Mouse (Mus musculus) CH12.LX (cell line): ENCODE data around the gene Hoxb3. TPM values are rescaled to one million over a fixed set of nuclear protein-coding genes. Genes with fewer than 3 reads are reported as not detected.

Experiments
- DNase-seq: peaks from one replicate; pipeline ENCODE4 v3.0.0-alpha.2; 2013; ENCODE audit errors: extremely low read depth
- H3K27ac ChIP-seq: 2 replicates; pipeline ENCODE4 v1.5.1; 2012; ENCODE audit warnings: low read depth, mild to moderate bottlenecking, control low read depth, moderate library complexity; ENCODE audit not compliant: insufficient read depth
- H3K27me3 ChIP-seq: replicated peaks from 2 replicates; pipeline ENCODE3; 2012; ENCODE audit warnings: inconsistent platforms
- H3K36me3 ChIP-seq, 2 experiments: replicated peaks in 1 of 2; 2 replicates each; pipeline versions ENCODE3 to v1.6.1; 2012; ENCODE audit warnings: inconsistent platforms in 1 of 2, low read length in 1 of 2, mild to moderate bottlenecking in 1 of 2, mixed read lengths in 1 of 2, moderate library complexity in 1 of 2; ENCODE audit not compliant: control insufficient read depth in 1 of 2, insufficient read depth in 1 of 2
- H3K4me1 ChIP-seq, 2 experiments: 2 replicates each; pipeline ENCODE4 v1.6.1; 2012; ENCODE audit warnings: inconsistent platforms in 1 of 2, moderate library complexity in 1 of 2; ENCODE audit not compliant: insufficient read depth in 2 of 2, control insufficient read depth in 1 of 2
- H3K4me2 ChIP-seq: 2 replicates; pipeline ENCODE4 v1.6.1; 2012; ENCODE audit warnings: low read depth, mild to moderate bottlenecking, control low read depth; ENCODE audit not compliant: poor library complexity, insufficient read depth, severe bottlenecking
- H3K4me3 ChIP-seq, 3 experiments: fragments of 150-350 bp in 1 of 3; sonication (generic) in 1 of 3; replicated peaks in 1 of 3; 2 replicates each; pipeline versions ENCODE3 to v1.5.1; 2011 to 2012; ENCODE audit warnings: low read depth in 2 of 3, low read length in 2 of 3, mild to moderate bottlenecking in 2 of 3, moderate library complexity in 2 of 3, control low read depth in 1 of 3, improper control_type of control experiment in 1 of 3, inconsistent platforms in 1 of 3, mixed read lengths in 1 of 3; ENCODE audit not compliant: poor library complexity in 1 of 3
- H3K79me2 ChIP-seq: replicated peaks from 2 replicates; pipeline ENCODE4 v1.6.1; 2012; ENCODE audit warnings: mild to moderate bottlenecking, moderate library complexity; ENCODE audit not compliant: control insufficient read depth, poor library complexity, insufficient read depth, severe bottlenecking; ENCODE audit errors: extremely low read depth
- H3K9ac ChIP-seq: 2 replicates; pipeline ENCODE4 v1.6.1; 2012; ENCODE audit warnings: low read depth, mild to moderate bottlenecking, control low read depth, moderate library complexity; ENCODE audit not compliant: insufficient read depth
- H3K9me3 ChIP-seq: replicated peaks from 2 replicates; pipeline ENCODE3; 2012; ENCODE audit warnings: low read length, inconsistent platforms, mixed read lengths
- BHLHE40 ChIP-seq: IDR thresholded peaks from 2 replicates; pipeline ENCODE4 v1.6.1; 2011; ENCODE audit warnings: mild to moderate bottlenecking, low read depth, low read length, improper control_type of control experiment
- CHD2 ChIP-seq: IDR thresholded peaks from 2 replicates; pipeline ENCODE4 v1.6.1; 2011; ENCODE audit warnings: low read length, improper control_type of control experiment
- E2F4 ChIP-seq: IDR thresholded peaks from 2 replicates; pipeline ENCODE4 v1.6.1; 2011; ENCODE audit warnings: low read depth, low read length, improper control_type of control experiment; ENCODE audit not compliant: insufficient replicate concordance
- ELF1 ChIP-seq: IDR thresholded peaks from 2 replicates; pipeline ENCODE4 v1.6.1; 2014; ENCODE audit warnings: low read depth, mild to moderate bottlenecking, inconsistent platforms, low read length, improper control_type of control experiment
- EP300 ChIP-seq: IDR thresholded peaks from 2 replicates; pipeline ENCODE4 v1.6.1; 2011; ENCODE audit warnings: low read length, improper control_type of control experiment
- HCFC1 ChIP-seq: IDR thresholded peaks from 2 replicates; pipeline ENCODE4 v1.6.1; 2012; ENCODE audit warnings: low read depth, mild to moderate bottlenecking, inconsistent platforms, low read length, improper control_type of control experiment
- IRF4 ChIP-seq: IDR thresholded peaks from 2 replicates; pipeline ENCODE4 v1.6.1; 2014; ENCODE audit warnings: low read depth, mild to moderate bottlenecking, inconsistent platforms, low read length, improper control_type of control experiment
- JUND ChIP-seq: conservative IDR thresholded peaks from 2 replicates; pipeline ENCODE4 v1.6.1; 2011; ENCODE audit warnings: low read depth, low read length, improper control_type of control experiment
- MAX ChIP-seq: IDR thresholded peaks from 2 replicates; pipeline ENCODE4 v1.6.1; 2011; ENCODE audit warnings: low read length, improper control_type of control experiment
- MXI1 ChIP-seq: IDR thresholded peaks from 2 replicates; pipeline ENCODE4 v1.6.1; 2011; ENCODE audit warnings: mild to moderate bottlenecking, low read depth, low read length, improper control_type of control experiment
- MYC ChIP-seq: IDR thresholded peaks from 2 replicates; pipeline ENCODE4 v1.6.1; 2011; ENCODE audit warnings: low read depth, mild to moderate bottlenecking, improper control_type of control experiment, low read length
- NELFE ChIP-seq: IDR thresholded peaks from 2 replicates; pipeline ENCODE4 v1.6.1; 2011; ENCODE audit warnings: low read depth, low read length, improper control_type of control experiment
- POLR2AphosphoS2 ChIP-seq: IDR thresholded peaks from 2 replicates; pipeline ENCODE4 v1.6.1; 2011; ENCODE audit warnings: low read depth, low read length, improper control_type of control experiment
- SIN3A ChIP-seq: IDR thresholded peaks from 2 replicates; pipeline ENCODE4 v1.6.1; 2012; ENCODE audit warnings: low read length, improper control_type of control experiment, inconsistent platforms
- TBP ChIP-seq: conservative IDR thresholded peaks from 2 replicates; pipeline ENCODE4 v1.6.1; 2011; ENCODE audit warnings: low read depth, low read length, improper control_type of control experiment
- TCF12 ChIP-seq: IDR thresholded peaks from 2 replicates; pipeline ENCODE4 v1.6.1; 2014; ENCODE audit warnings: low read depth, mild to moderate bottlenecking, inconsistent platforms, low read length, improper control_type of control experiment
- UBTF ChIP-seq: IDR thresholded peaks from 2 replicates; pipeline ENCODE4 v1.6.1; 2012; ENCODE audit warnings: low read depth, mild to moderate bottlenecking, inconsistent platforms, low read length, improper control_type of control experiment, moderate library complexity
- USF1 ChIP-seq: IDR thresholded peaks from 2 replicates; pipeline ENCODE4 v1.6.1; 2014; ENCODE audit warnings: low read depth, mild to moderate bottlenecking, inconsistent platforms, low read length, improper control_type of control experiment
- USF2 ChIP-seq: conservative IDR thresholded peaks from 2 replicates; pipeline ENCODE4 v1.6.1; 2011; ENCODE audit warnings: low read depth, low read length, improper control_type of control experiment
- ZMIZ1 ChIP-seq: IDR thresholded peaks from 2 replicates; pipeline ENCODE4 v1.6.1; 2012; ENCODE audit warnings: low read depth, mild to moderate bottlenecking, inconsistent platforms, low read length, improper control_type of control experiment
- ZNF384 ChIP-seq: IDR thresholded peaks from 2 replicates; pipeline ENCODE4 v1.6.1; 2012; ENCODE audit warnings: low read depth, low read length, improper control_type of control experiment, inconsistent platforms
- dilution Hi-C: fragments of 300-500 bp; cut with MboI; formaldehyde crosslinking; loops from 2 replicates; pipeline ENCODE4 v1.14.3; 2020; ENCODE audit warnings: low sequenced_read_pairs; ENCODE audit not compliant: extremely low pct_unique_long_range_greater_than_20kb, extremely low pct_ligation_motif_present
- in situ Hi-C: fragments of 300-500 bp; cut with MboI; formaldehyde crosslinking; loops from 3 replicates; pipeline ENCODE4 v1.14.3; 2019; ENCODE audit warnings: low sequenced_read_pairs, low pct_ligation_motif_present, low pct_unique_long_range_greater_than_20kb, mixed read lengths
- polyA plus RNA-seq: library from polyadenylated mRNA; unstranded; fragments of >175 nt; gene quantifications from 2 replicates; pipeline ENCODE4 v1.2.1, GENCODE M21; 2012; ENCODE audit warnings: low read depth; ENCODE audit not compliant: insufficient read length
- total RNA-seq, 2 experiments: library from RNA; depleted of rRNA; stranded (reverse); fragments of 300-350 nt in 1 of 2; fragments of >200 nt in 1 of 2; gene quantifications; 2 replicates each; pipeline ENCODE4 v1.2.3; 2012 to 2014

Gene Hoxb3
- total and polyA plus RNA-seq, 3 experiments = 0.07 to 0.29 (median 0.21) TPM

DNA sequence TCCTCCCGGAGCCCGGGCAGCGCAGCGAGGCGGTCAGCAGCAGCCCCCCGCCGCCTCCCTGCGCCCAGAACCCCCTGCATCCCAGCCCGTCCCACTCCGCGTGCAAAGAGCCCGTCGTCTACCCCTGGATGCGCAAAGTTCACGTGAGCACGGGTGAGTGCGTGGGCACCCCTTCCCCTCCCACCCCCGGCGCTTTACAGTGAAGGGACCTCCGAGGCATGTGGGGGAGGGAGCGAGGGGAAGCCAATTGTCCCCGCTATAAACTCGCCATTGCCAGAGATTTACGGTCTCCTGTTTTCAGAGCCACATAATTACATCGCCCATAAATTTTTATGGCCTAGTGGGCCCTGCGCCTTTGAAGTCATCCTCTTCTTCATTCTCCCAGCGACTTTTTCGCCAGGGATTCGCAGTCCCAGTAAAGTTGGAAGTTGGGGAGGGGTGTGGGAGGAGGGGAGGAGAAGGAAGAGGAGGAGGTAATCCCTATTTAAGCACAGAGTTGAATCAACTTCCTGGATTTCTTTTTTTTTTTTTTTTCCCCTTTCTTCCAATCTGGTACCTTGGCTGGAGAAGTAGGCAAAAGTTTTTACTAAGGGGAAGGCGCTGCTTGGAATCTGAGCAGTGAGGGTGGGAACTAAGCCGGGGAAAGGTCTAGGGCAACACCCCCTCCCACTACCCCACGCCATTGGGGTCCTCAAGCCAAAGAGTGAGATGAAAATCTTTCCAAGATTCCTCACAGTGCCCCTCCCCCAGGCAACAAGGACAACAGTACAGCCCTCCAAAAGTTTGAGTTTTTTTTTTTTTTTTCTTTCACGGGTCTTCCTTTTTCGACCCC, 3.8 kb upstream of the Hoxb3 start:
- Histone ChIP-seq H3K4me2 (peak overlapping the region; percentile 68), H3K27ac (no peak overlapping the region), H3K9me3 (no peaks in the 10 kb centered on the region), H3K36me3 (peaks cover 0 to 11% of the 10 kb centered on the region in 2 experiments), H3K79me2 (no peaks in the 10 kb centered on the region), H3K27me3 (peaks cover 17% of the 10 kb centered on the region), H3K4me3 (peak overlapping the region; percentile 69 to 82 (median 76)), H3K4me1 (peaks cover 4 to 15% of the 10 kb centered on the region in 2 experiments; a peak in 2 of 4 replicates), H3K9ac (peak overlapping the region; percentile 96)
- peak; percentile 34 for DNase-seq
- dilution Hi-C loops = no loop called here
- TF ChIP-seq HCFC1 (peak; percentile 28; the same call in 1 of the 2 replicates), CHD2 (peak; percentile 53), BHLHE40 (peak; percentile 75), ELF1 (peak; percentile 36), JUND (no peak), ZNF384 (peak; percentile 50), MYC (no peak)
- in situ Hi-C loops = loop anchor here (25.0 kb wide), 1 partner anchor 218 kb away; no protein-coding TSS in a partner anchor

DNA sequence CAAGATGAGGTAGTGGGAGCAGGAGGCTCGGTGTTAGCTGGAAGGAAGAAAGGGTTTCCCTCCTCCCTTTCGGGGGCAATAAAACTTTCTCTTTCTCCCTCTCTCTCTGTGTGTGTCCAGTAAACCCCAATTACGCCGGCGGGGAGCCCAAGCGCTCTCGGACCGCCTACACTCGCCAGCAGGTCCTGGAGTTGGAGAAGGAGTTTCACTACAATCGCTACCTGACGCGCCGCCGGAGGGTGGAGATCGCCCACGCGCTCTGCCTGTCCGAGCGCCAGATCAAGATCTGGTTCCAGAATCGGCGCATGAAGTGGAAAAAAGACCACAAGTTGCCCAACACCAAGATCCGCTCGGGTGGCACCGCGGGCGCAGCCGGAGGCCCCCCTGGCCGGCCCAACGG, 3.2 kb upstream of the Hoxb3 start:
- Histone ChIP-seq H3K27ac (no peak overlapping the region), H3K4me2 (0 out of 2 replicates have a peak overlapping the region, but pooled peaks have one; percentile 68), H3K27me3 (peaks cover 14% of the 10 kb centered on the region), H3K79me2 (no peaks in the 10 kb centered on the region), H3K9ac (no peak overlapping the region), H3K36me3 (peaks cover 0 to 11% of the 10 kb centered on the region in 2 experiments), H3K4me3 (peak overlapping the region in 1 of 3 experiments; percentile 76), H3K9me3 (no peaks in the 10 kb centered on the region), H3K4me1 (peaks cover 4 to 15% of the 10 kb centered on the region in 2 experiments; a peak in 2 of 4 replicates)
- in situ Hi-C loops (loop anchor here (25.0 kb wide), 1 partner anchor 217 kb away; no protein-coding TSS in a partner anchor), dilution Hi-C loops (no loop called here)
- no peak for DNase-seq
- no peak for TF ChIP-seq USF1
- TF ChIP-seq UBTF = no peak
- TF ChIP-seq SIN3A = no peak
- no peak for TF ChIP-seq TBP
- TF ChIP-seq ELF1 = no peak
- TF ChIP-seq IRF4 = no peak
- no peak for TF ChIP-seq TCF12
- TF ChIP-seq MXI1 = no peak
- no peak for TF ChIP-seq NELFE
- TF ChIP-seq ZNF384 = no peak
- no peak for TF ChIP-seq POLR2AphosphoS2
- TF ChIP-seq HCFC1 = no peak
- no peak for TF ChIP-seq EP300
- no peak for TF ChIP-seq JUND
- TF ChIP-seq ZMIZ1 = no peak
- no peak for TF ChIP-seq E2F4
- no peak for TF ChIP-seq USF2
- no peak for TF ChIP-seq MAX
